Mouse (Mus musculus): ENCODE measurements around the gene Phc1. TPM values are rescaled to one million over a fixed set of nuclear protein-coding genes. Genes with fewer than 3 reads are reported as not detected.
A peak's percentile ranks its signal among the peaks of the same experiment; 100 is the strongest.

The Phc1 gene
- polyA plus RNA-seq, 1 experiment: 23.0 TPM

GRCm38 (mm10) chr6:122284304-122284703 is 56.1 kb downstream of the Phc1 start:
- H3K27me3 ChIP-seq (ENCODE audit: control insufficient read depth, insufficient read depth, low read length): no peaks in the 10 kb centered on the region
- no peak for TF ChIP-seq POLR2A (IDR thresholded peaks at IDR 0.05; ENCODE audit: low read depth, low read length)
- no peak for TF ChIP-seq CTCF (IDR thresholded peaks at IDR 0.05; ENCODE audit: extremely low read depth, insufficient read depth, insufficient read length, insufficient replicate concordance)
- DNase-seq (ENCODE audit: low read depth in 1 of 2, low spot score in 2 of 2): no peak
- no peak overlapping the region for H3K4me3 ChIP-seq (ENCODE audit: extremely low read depth, insufficient read depth, insufficient read length)
- no peak overlapping the region for H3K27ac ChIP-seq (ENCODE audit: insufficient read depth, low read length)
- no peaks in the 10 kb centered on the region for H3K36me3 ChIP-seq (ENCODE audit: control insufficient read depth, insufficient read depth, low read length)
- WGBS: 80% methylated on average over 4 of the region's 4 CpGs
- H3K4me1 ChIP-seq (ENCODE audit: control insufficient read depth, insufficient read depth, insufficient read length): no peaks in the 10 kb centered on the region

DNA sequence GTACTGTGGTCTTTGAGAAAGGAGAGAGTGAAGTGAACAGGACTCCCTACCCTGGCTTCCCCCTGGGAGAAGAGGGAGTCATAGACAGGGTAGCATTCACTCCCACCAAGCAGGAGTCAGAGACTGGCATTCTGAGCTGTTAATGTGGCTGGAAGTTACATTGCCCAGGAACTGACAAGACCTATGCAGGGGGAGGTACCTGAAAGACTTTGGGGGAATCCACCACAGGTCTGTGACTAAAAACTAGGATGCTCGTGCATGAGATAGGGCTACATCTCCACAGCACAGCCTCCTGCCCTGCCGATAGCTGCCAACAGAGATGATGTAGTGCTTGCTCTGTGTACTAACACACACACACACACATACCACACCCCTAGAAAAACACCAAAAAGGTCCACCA is 56.9 kb downstream of the Phc1 start:
- TF ChIP-seq POLR2A (IDR thresholded peaks at IDR 0.05; ENCODE audit: low read depth, low read length) (no peak), CTCF (IDR thresholded peaks at IDR 0.05; ENCODE audit: extremely low read depth, insufficient read depth, insufficient read length, insufficient replicate concordance) (no peak)
- no peak overlapping the region for H3K4me3 ChIP-seq (ENCODE audit: extremely low read depth, insufficient read depth, insufficient read length)
- 94% methylated on average over 2 of the region's 2 CpGs for WGBS
- H3K4me1 ChIP-seq (ENCODE audit: control insufficient read depth, insufficient read depth, insufficient read length): no peaks in the 10 kb centered on the region
- DNase-seq (ENCODE audit: low read depth in 1 of 2, low spot score in 2 of 2): no peak
- no peak overlapping the region for H3K27ac ChIP-seq (ENCODE audit: insufficient read depth, low read length)
- H3K36me3 ChIP-seq (ENCODE audit: control insufficient read depth, insufficient read depth, low read length): no peaks in the 10 kb centered on the region
- H3K27me3 ChIP-seq (ENCODE audit: control insufficient read depth, insufficient read depth, low read length): no peaks in the 10 kb centered on the region

DNA sequence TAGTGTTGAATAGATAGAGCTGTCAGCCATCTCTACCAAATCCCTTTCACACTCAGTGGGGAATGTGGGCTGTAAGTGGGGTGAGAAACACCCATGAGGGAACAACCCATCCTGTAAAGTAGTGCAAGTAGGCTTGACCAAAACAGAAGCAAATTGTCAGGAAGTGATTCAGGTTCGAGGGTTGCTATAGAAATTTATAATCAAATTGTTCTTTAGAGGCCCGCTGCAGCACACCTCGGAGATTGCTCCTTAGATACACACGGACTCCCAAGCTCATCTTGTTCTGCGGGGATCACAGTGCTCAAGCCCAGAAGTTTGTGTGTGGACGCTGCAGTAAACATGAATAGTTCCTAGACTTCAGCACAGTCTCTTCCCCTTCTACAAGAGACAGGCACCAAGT is 57.6 kb downstream of the Phc1 start, which contains the start of gene Klrg1:
TSS of gene Klrg1 (minus strand) at position 101 of the 400 bp plus-strand sequence.
- Histone ChIP-seq H3K4me3 (ENCODE audit: extremely low read depth, insufficient read depth, insufficient read length) (no peak within 1 kb of the TSS), H3K27me3 (ENCODE audit: control insufficient read depth, insufficient read depth, low read length) (no peaks in the 10 kb centered on the region), H3K27ac (ENCODE audit: insufficient read depth, low read length) (no peak within 1 kb of the TSS), H3K4me1 (ENCODE audit: control insufficient read depth, insufficient read depth, insufficient read length) (no peaks in the 10 kb centered on the region), H3K36me3 (ENCODE audit: control insufficient read depth, insufficient read depth, low read length) (no peaks in the 10 kb centered on the region)
- no peak for DNase-seq (ENCODE audit: low read depth in 1 of 2, low spot score in 2 of 2)
- 83% methylated on average over 6 of the region's 6 CpGs for WGBS
- TF ChIP-seq CTCF (IDR thresholded peaks at IDR 0.05; ENCODE audit: extremely low read depth, insufficient read depth, insufficient read length, insufficient replicate concordance): no peak
- TF ChIP-seq POLR2A (IDR thresholded peaks at IDR 0.05; ENCODE audit: low read depth, low read length): no peak

GRCm38 (mm10) chr6:122276565-122276964 is 63.8 kb downstream of the Phc1 start:
- Histone ChIP-seq H3K36me3 (ENCODE audit: control insufficient read depth, insufficient read depth, low read length) (no peaks in the 10 kb centered on the region), H3K27me3 (ENCODE audit: control insufficient read depth, insufficient read depth, low read length) (no peaks in the 10 kb centered on the region), H3K27ac (ENCODE audit: insufficient read depth, low read length) (no peak overlapping the region), H3K4me1 (ENCODE audit: control insufficient read depth, insufficient read depth, insufficient read length) (no peaks in the 10 kb centered on the region), H3K4me3 (ENCODE audit: extremely low read depth, insufficient read depth, insufficient read length) (no peak overlapping the region)
- TF ChIP-seq CTCF (IDR thresholded peaks at IDR 0.05; ENCODE audit: extremely low read depth, insufficient read depth, insufficient read length, insufficient replicate concordance) (no peak), POLR2A (IDR thresholded peaks at IDR 0.05; ENCODE audit: low read depth, low read length) (no peak)
- WGBS: 88% methylated on average over 7 of the region's 7 CpGs
- no peak for DNase-seq (ENCODE audit: low read depth in 1 of 2, low spot score in 2 of 2)

- TF ChIP-seq POLR2A (IDR thresholded peaks at IDR 0.05; ENCODE audit: low read depth, low read length): no peak
- TF ChIP-seq CTCF (IDR thresholded peaks at IDR 0.05; ENCODE audit: extremely low read depth, insufficient read depth, insufficient read length, insufficient replicate concordance): no peak
- WGBS: 49% methylated on average over 5 of the region's 5 CpGs
These were observed 65.8 kb downstream of the Phc1 start for GRCm38 (mm10) chr6:122274546-122274945.

DNA sequence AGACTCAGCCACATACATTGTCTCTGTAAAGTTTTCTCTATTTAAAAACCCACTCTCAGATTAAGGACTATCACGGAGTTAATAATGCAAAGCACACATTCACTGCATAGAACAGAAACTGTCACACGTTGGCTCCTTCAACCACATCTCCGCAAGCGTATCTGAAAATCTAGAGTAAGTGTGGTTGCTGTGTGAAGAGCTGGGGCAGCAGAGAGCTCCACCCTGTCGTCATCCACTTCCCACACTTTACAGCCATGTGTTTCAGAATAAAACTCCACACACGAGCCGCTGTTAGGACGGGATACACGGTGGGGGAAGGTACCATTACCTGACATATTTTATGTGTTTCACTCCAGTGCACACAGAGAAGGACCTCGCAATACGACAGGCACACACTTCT is 70.2 kb downstream of the Phc1 start:
- 73% methylated on average over 11 of the region's 11 CpGs for WGBS

More at GRCm38 (mm10) chr6:122274546-122274945, 65.8 kb downstream of the Phc1 start:
- H3K4me3 ChIP-seq (ENCODE audit: extremely low read depth, insufficient read depth, insufficient read length): no peak overlapping the region
- no peaks in the 10 kb centered on the region for H3K27me3 ChIP-seq (ENCODE audit: control insufficient read depth, insufficient read depth, low read length)
- no peaks in the 10 kb centered on the region for H3K36me3 ChIP-seq (ENCODE audit: control insufficient read depth, insufficient read depth, low read length)
- DNase-seq (ENCODE audit: low read depth in 1 of 2, low spot score in 2 of 2): no peak
- no peaks in the 10 kb centered on the region for H3K4me1 ChIP-seq (ENCODE audit: control insufficient read depth, insufficient read depth, insufficient read length)
- H3K27ac ChIP-seq (ENCODE audit: insufficient read depth, low read length): 0 out of 2 replicates have a peak overlapping the region, but pooled peaks have one; percentile 1

DNA sequence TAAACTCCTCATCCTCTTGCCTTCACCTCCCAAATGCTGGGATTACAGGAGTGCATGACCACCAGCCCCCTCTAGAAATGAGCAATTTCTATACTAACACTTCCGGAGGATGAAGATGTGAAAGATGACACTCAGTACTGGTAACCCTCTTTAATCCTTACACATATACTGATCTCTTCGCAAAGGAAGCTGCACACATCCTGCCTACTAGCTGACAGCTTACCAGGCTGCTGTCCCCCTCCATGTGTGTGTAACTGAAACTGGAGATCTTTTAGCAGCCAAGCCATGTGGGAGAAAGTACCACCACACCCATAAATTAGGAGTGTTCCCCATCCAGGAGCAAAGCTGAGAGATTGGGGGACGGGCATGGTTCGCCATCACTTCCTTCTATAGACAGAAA is 71.2 kb downstream of the Phc1 start:
- H3K27me3 ChIP-seq (ENCODE audit: control insufficient read depth, insufficient read depth, low read length): no peaks in the 10 kb centered on the region
- TF ChIP-seq CTCF (IDR thresholded peaks at IDR 0.05; ENCODE audit: extremely low read depth, insufficient read depth, insufficient read length, insufficient replicate concordance) (no peak), POLR2A (IDR thresholded peaks at IDR 0.05; ENCODE audit: low read depth, low read length) (no peak)
- no peaks in the 10 kb centered on the region for H3K4me1 ChIP-seq (ENCODE audit: control insufficient read depth, insufficient read depth, insufficient read length)
- no peak overlapping the region for H3K4me3 ChIP-seq (ENCODE audit: extremely low read depth, insufficient read depth, insufficient read length)
- no peak overlapping the region; the same call in 1 of the 2 replicates for H3K27ac ChIP-seq (ENCODE audit: insufficient read depth, low read length)
- no peak for DNase-seq (ENCODE audit: low read depth in 1 of 2, low spot score in 2 of 2)
- WGBS: 83% methylated on average over 4 of the region's 4 CpGs
- no peaks in the 10 kb centered on the region for H3K36me3 ChIP-seq (ENCODE audit: control insufficient read depth, insufficient read depth, low read length)

More for the DNA sequence above, 70.2 kb downstream of the Phc1 start:
- Histone ChIP-seq H3K27ac (ENCODE audit: insufficient read depth, low read length) (no peak overlapping the region), H3K4me1 (ENCODE audit: control insufficient read depth, insufficient read depth, insufficient read length) (no peaks in the 10 kb centered on the region), H3K36me3 (ENCODE audit: control insufficient read depth, insufficient read depth, low read length) (no peaks in the 10 kb centered on the region), H3K27me3 (ENCODE audit: control insufficient read depth, insufficient read depth, low read length) (no peaks in the 10 kb centered on the region), H3K4me3 (ENCODE audit: extremely low read depth, insufficient read depth, insufficient read length) (no peak overlapping the region)
- TF ChIP-seq POLR2A (IDR thresholded peaks at IDR 0.05; ENCODE audit: low read depth, low read length) (no peak), CTCF (IDR thresholded peaks at IDR 0.05; ENCODE audit: extremely low read depth, insufficient read depth, insufficient read length, insufficient replicate concordance) (no peak)
- no peak for DNase-seq (ENCODE audit: low read depth in 1 of 2, low spot score in 2 of 2)
